Mouse (Mus musculus) forebrain, embryonic 15.5 days (tissue): ENCODE measurements at regions not wholly inside any gene's neighbourhood (a gene's known extent, or its start where the extent isn't known, plus 50 kb on each side); places are given as distances from the start of the nearest gene placed in this dataset.

ENCODE experiments used
- ATAC-seq: fragments of 200-750 bp; cut with Nextera tagmentation; replicated peaks from 2 replicates; pipeline ENCODE4 v1.8.0; 2017; ENCODE audit warnings: mild to moderate bottlenecking, moderate TSS enrichment, moderate library complexity
- H3K27ac ChIP-seq: fragments of 300-500 bp; sonication (generic); replicated peaks from 2 replicates; pipeline ENCODE4 v1.5.1; 2015; ENCODE audit warnings: mild to moderate bottlenecking, inconsistent platforms
- H3K27me3 ChIP-seq: fragments of 300-500 bp; sonication (generic); 2 replicates; pipeline ENCODE4 v1.6.1; 2015; ENCODE audit warnings: inconsistent platforms
- H3K36me3 ChIP-seq: fragments of 300-500 bp; sonication (generic); 2 replicates; pipeline ENCODE4 v1.6.1; 2015; ENCODE audit warnings: mild to moderate bottlenecking, inconsistent platforms
- H3K4me1 ChIP-seq: fragments of 300-500 bp; sonication (generic); 2 replicates; pipeline ENCODE4 v1.6.1; 2015; ENCODE audit warnings: inconsistent platforms
- H3K4me2 ChIP-seq: fragments of 300-500 bp; sonication (generic); replicated peaks from 2 replicates; pipeline ENCODE4 v1.6.1; 2015; ENCODE audit warnings: mild to moderate bottlenecking, inconsistent platforms
- H3K4me3 ChIP-seq: fragments of 300-500 bp; sonication (generic); 2 replicates; pipeline ENCODE4 v1.5.1; 2015; ENCODE audit warnings: mild to moderate bottlenecking, inconsistent platforms
- H3K9ac ChIP-seq: fragments of 300-500 bp; sonication (generic); replicated peaks from 2 replicates; pipeline ENCODE4 v1.6.1; 2015; ENCODE audit warnings: mild to moderate bottlenecking, inconsistent platforms
- H3K9me3 ChIP-seq: fragments of 300-500 bp; sonication (generic); 2 replicates; pipeline ENCODE4 v1.6.1; 2016; ENCODE audit warnings: inconsistent platforms
- WGBS: fragments of 180-500 bp; shearing (Covaris S2); methylation state at CpG from one replicate; pipeline ENCODE4 v1.1.7; 2015; ENCODE audit warnings: mixed read lengths; 5-methylcytosine and 5-hydroxymethylcytosine counted together

DNA sequence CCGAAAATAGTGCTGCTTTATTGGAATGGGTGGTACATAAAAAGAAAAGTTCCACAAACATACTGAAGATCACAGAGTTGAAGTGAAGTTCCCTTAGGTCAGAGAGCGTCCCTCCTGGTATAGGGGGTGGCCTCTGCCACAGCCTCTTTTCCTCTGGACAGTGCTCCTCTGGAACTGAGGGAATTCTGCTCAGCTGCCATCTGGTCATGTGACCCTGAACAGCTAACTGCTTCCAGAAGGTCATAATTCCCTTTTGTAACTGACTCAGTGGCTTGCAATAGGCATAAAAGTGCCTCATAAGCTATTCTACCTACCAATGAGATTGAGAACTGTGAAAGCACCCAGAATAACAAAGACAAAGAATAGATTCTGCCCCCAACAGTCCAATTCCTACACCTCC is 414.4 kb downstream of the Lrig3 start:
- Histone ChIP-seq H3K4me2 (no peak overlapping the region), H3K4me3 (no peak overlapping the region)
- 84% methylated on average over 2 of the region's 2 CpGs for WGBS

DNA sequence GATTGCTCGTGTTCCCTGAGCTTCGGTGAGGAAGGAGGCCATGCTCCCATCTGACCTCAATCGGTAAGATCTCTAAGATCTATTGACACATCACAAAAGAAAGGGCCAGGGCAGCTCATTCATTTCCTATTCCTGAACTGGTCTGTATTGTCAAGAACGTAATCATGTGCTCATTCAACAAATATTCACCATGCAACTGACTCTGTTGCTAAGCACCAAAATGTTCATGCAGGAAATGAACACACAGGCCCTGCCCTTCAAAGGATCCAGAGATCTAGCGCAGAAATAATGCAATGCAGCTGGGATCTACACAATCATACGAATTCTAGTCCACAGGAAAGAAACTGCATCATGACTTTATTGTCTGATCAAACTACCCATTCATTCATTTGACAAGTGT is 413.3 kb downstream of the Lrig3 start:
- H3K27ac ChIP-seq, result no peak overlapping the region
- no peak overlapping the region for H3K4me3 ChIP-seq
- H3K27me3 ChIP-seq, result no peaks in the 10 kb centered on the region
- no peaks in the 10 kb centered on the region for H3K36me3 ChIP-seq
- no peak overlapping the region for H3K9ac ChIP-seq
- 21% methylated on average over 6 of the region's 6 CpGs for WGBS
- no peaks in the 10 kb centered on the region for H3K9me3 ChIP-seq
- peaks cover 6% of the 10 kb centered on the region for H3K4me1 ChIP-seq
- no peak overlapping the region for H3K4me2 ChIP-seq
- ATAC-seq, result peak; percentile 43; the same call in 1 of the 2 replicates

More for the DNA sequence above, 414.4 kb downstream of the Lrig3 start:
- Histone ChIP-seq H3K4me1 (peaks cover 6% of the 10 kb centered on the region), H3K9me3 (no peaks in the 10 kb centered on the region), H3K9ac (no peak overlapping the region), H3K27ac (no peak overlapping the region), H3K27me3 (no peaks in the 10 kb centered on the region), H3K36me3 (no peaks in the 10 kb centered on the region)
- ATAC-seq, result no peak

DNA sequence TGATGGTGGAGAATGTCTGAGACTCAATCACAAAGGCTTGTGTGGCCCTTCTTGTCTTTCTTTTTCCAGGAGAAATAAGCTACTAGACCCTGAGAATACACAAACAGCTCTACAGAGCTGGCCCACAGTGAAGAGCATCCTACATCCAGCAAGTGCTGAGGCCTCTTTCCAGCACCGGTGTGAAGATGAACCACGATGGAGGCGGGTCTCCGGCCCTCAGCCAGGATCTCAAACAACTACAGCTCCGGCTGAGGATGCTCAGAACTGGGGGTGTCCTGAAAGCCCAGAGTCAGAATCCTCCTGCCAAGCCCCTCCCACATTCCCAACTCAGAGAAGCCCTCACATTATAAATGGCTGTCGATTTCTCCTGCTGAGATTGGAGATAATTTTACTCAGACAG is 407.9 kb downstream of the Lrig3 start:
- 60% methylated on average over 6 of the region's 6 CpGs for WGBS
- Histone ChIP-seq H3K27me3 (no peaks in the 10 kb centered on the region), H3K9me3 (no peaks in the 10 kb centered on the region), H3K4me3 (no peak overlapping the region), H3K27ac (no peak overlapping the region), H3K4me1 (0 out of 2 replicates have a peak, but pooled peaks cover 3% of the 10 kb centered on the region), H3K9ac (no peak overlapping the region), H3K36me3 (no peaks in the 10 kb centered on the region), H3K4me2 (no peak overlapping the region)
- ATAC-seq, result no peak

DNA sequence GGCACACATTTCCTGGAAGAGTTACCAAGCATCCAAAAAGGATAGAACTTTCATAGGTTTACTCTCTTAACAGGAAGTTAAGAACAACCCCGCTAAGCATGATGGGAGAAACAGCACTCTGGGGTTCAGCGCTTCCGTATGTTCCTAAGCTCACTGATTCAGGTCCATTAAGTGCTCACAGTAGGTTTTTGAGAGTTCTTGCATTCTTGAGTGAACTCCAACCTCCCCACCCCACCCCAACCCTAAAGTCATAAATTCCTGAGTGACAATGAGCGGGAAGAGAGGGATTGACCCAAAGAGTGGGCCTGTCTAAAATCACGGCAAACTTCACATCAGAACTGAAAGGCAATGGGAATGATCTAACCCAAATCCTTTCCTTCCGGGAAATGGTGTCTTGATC is 405.9 kb downstream of the Lrig3 start:
- H3K4me2 ChIP-seq, result no peak overlapping the region
- no peak overlapping the region for H3K4me3 ChIP-seq
- 95% methylated on average over 6 of the region's 6 CpGs for WGBS
- H3K27ac ChIP-seq, result no peak overlapping the region
- H3K36me3 ChIP-seq, result no peaks in the 10 kb centered on the region
- H3K4me1 ChIP-seq, result 0 out of 2 replicates have a peak, but pooled peaks cover 2% of the 10 kb centered on the region
- no peaks in the 10 kb centered on the region for H3K9me3 ChIP-seq
- H3K27me3 ChIP-seq, result no peaks in the 10 kb centered on the region
- ATAC-seq, result no peak
- no peak overlapping the region for H3K9ac ChIP-seq

DNA sequence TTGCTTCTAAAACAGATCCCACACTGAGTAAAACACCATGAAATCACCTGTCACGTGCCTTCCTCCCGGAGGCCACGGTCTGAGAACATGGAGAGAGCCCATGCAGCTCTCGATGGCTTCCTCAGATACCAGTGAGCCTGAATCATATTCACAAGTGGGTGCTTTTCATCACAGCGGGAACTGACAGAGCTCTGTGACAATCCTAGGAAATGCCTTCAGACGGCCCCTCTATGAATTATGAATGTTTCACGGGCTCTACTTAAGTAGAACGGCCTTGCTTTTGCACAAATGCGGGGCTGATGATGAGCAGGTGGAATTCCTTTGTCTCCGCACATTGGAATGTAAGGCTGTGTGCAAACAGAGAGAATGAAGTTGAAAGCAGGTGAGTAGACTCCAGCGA is 383.1 kb downstream of the Lrig3 start:
- no peak for ATAC-seq
- no peak overlapping the region for H3K4me3 ChIP-seq

DNA sequence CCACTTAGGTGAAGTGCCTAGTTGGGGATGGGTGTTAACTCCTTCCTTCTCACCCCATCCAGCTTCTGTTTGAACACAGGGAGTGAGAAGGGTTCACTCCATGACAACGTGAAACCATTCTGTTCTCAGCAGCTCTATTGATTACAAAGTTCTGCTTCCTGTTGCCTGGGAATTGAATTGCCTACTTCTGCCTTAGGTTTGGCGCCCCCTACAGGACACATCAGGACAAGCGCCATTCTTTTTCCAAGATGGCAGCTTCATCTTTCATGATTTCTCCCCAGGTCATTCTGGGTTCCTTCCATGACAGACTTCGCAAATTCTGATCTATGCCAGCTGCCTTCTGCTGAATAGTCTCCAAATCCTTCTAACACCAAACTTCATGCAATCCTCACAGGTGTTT is 371.5 kb downstream of the Lrig3 start:
- 75% methylated on average over 4 of the region's 4 CpGs for WGBS
- no peak for ATAC-seq
- Histone ChIP-seq H3K27me3 (no peaks in the 10 kb centered on the region), H3K9ac (no peak overlapping the region), H3K27ac (no peak overlapping the region), H3K4me3 (no peak overlapping the region), H3K4me2 (no peak overlapping the region), H3K36me3 (no peaks in the 10 kb centered on the region), H3K4me1 (no peaks in the 10 kb centered on the region), H3K9me3 (no peaks in the 10 kb centered on the region)

More for the DNA sequence above, 383.1 kb downstream of the Lrig3 start:
- no peak overlapping the region for H3K27ac ChIP-seq
- H3K9me3 ChIP-seq, result no peaks in the 10 kb centered on the region
- H3K27me3 ChIP-seq, result no peaks in the 10 kb centered on the region
- H3K9ac ChIP-seq, result no peak overlapping the region
- no peak overlapping the region for H3K4me2 ChIP-seq
- WGBS, result 69% methylated on average over 11 of the region's 11 CpGs
- H3K4me1 ChIP-seq, result no peaks in the 10 kb centered on the region
- H3K36me3 ChIP-seq, result no peaks in the 10 kb centered on the region

DNA sequence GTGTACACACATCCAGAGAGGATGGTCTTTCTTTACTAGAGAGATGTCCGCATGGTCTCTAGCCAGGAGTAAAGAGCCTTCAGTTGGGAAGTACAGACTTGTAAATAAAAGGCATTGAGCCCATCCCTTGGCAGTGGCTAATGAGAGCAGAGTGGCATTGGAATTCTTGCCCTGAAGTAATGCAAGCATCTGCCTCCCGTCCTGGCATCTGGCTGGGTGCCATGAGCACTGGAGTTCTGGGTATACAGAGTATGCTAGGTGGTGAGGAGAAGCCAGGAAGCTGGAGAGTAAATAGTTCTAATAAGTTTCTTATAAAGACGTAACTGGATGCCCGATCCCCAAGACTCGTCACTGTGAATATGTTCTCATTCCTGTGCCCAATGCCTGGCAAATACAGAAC is 367.8 kb downstream of the Lrig3 start:
- WGBS, result 61% methylated on average over 5 of the region's 5 CpGs
- no peaks in the 10 kb centered on the region for H3K9me3 ChIP-seq
- H3K9ac ChIP-seq, result no peak overlapping the region
- H3K27me3 ChIP-seq, result no peaks in the 10 kb centered on the region
- no peak for ATAC-seq
- H3K27ac ChIP-seq, result no peak overlapping the region
- H3K4me2 ChIP-seq, result no peak overlapping the region
- H3K36me3 ChIP-seq, result no peaks in the 10 kb centered on the region
- peaks cover 7% of the 10 kb centered on the region; the same call in 1 of the 2 replicates for H3K4me1 ChIP-seq
- H3K4me3 ChIP-seq, result no peak overlapping the region

DNA sequence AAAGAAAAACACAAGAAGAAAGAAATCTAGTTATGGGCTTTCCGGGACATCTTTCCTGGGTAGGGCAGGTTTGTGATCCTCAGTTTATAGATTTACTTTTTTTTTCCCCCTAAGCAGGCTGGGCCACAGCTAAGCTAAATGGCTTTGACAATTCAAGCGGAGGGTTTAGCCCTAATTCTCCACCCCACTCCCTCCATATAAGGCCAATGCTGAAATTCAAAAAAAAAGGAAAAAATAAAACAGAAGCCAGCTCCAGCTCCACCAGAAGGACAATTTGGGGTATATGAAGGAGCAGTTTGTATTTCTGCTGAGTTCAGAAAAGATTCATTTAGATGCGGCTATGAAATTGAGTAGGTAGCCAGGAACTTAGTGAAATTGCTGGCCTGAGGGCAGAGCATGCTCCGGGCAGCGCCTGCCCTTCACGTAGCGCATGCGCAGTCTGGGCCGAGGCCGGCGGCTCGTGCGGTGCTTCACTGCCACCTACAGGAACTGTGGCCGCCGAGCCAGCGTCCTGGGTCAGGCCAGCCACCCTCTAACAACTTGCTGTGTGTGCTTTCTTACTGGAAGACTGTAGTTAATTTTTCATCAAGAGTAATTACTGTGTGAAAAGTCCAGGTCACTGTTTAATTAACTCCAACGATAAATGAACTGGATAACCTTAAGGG is 364.5 kb downstream of the Lrig3 start:
- no peaks in the 10 kb centered on the region for H3K27me3 ChIP-seq
- whole genome bisulfite sequencing, result 6% methylated on average over 17 of the region's 17 CpGs
- ATAC-seq, result peak; percentile 97
- H3K27ac ChIP-seq, result no peak overlapping the region
- peak overlapping the region; percentile 40 for H3K4me2 ChIP-seq
- peaks cover 7% of the 10 kb centered on the region; the same call in 1 of the 2 replicates for H3K4me1 ChIP-seq
- H3K4me3 ChIP-seq, result peak overlapping the region; percentile 22
- no peaks in the 10 kb centered on the region for H3K9me3 ChIP-seq
- H3K9ac ChIP-seq, result no peak overlapping the region
- no peaks in the 10 kb centered on the region for H3K36me3 ChIP-seq

DNA sequence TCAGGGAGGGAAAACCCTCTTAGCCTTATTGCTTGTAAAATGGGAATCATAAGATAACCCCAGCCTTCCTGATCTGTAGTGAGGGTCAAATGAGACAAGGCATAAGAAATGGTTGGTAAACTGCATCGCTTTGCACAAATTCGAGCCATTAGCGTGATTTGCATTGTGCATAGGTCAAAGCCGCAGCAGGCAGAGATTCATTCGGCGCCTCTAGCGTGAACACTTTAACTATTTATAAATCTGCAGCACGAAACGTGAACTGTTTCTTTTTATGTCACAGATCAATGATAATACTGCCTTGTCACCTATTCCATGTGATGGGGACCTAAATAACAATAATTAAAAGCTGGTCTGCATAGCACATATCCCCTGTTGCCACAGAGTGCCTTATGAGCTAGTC is 354.9 kb downstream of the Lrig3 start:
- Histone ChIP-seq H3K4me2 (no peak overlapping the region), H3K9me3 (no peaks in the 10 kb centered on the region), H3K27ac (no peak overlapping the region), H3K4me1 (no peaks in the 10 kb centered on the region), H3K9ac (no peak overlapping the region), H3K4me3 (no peak overlapping the region), H3K36me3 (no peaks in the 10 kb centered on the region), H3K27me3 (no peaks in the 10 kb centered on the region)
- 83% methylated on average over 9 of the region's 9 CpGs for WGBS
- no peak for ATAC-seq

DNA sequence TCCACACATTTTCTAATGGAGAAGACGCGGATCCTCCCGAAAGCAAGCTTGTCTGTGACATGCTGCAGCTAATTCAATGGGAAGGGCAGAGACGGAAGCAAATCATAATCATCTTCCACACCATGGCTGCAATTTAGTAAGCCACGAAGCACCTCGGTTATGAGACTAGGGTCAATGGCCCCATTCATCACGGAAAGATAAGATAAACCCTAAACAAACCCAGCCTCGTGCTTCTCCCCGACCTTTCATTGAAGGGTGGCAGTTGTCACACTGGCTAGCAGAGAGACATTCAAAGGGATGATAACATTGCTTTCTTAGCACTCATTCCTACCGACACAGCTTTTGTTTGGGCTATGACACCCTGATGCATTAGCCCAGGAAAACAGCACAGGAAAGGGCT is 353.8 kb downstream of the Lrig3 start:
- H3K4me2 ChIP-seq, result no peak overlapping the region
- H3K9me3 ChIP-seq, result no peaks in the 10 kb centered on the region
- H3K4me3 ChIP-seq, result no peak overlapping the region
- H3K9ac ChIP-seq, result no peak overlapping the region
- no peak overlapping the region for H3K27ac ChIP-seq
- 82% methylated on average over 10 of the region's 10 CpGs for WGBS
- H3K36me3 ChIP-seq, result no peaks in the 10 kb centered on the region
- H3K27me3 ChIP-seq, result no peaks in the 10 kb centered on the region
- ATAC-seq, result no peak
- H3K4me1 ChIP-seq, result no peaks in the 10 kb centered on the region

DNA sequence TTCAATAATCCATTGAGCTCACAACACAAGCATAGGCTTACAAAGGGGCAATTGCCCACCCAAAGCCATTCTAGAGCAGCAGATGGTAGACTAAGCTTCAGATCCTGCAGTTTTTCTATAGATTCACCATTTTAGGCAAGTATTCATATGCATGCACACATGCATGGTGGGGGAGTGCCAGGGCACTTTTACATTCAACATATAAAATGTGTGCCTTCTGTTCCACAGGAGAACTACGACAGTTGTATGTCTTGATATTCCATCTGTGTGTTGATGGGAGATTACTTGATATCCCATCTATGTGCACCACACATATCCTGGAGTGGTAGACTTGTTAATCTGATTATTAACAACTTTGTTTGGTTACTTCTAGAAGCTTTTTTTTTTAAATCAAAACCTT is 334.0 kb downstream of the Lrig3 start:
- H3K36me3 ChIP-seq, result no peaks in the 10 kb centered on the region
- no peak overlapping the region for H3K9ac ChIP-seq
- H3K4me1 ChIP-seq, result no peaks in the 10 kb centered on the region
- H3K27me3 ChIP-seq, result no peaks in the 10 kb centered on the region
- H3K4me2 ChIP-seq, result no peak overlapping the region
- ATAC-seq, result peak; percentile 70; the same call in 1 of the 2 replicates
- H3K9me3 ChIP-seq, result no peaks in the 10 kb centered on the region
- H3K27ac ChIP-seq, result no peak overlapping the region
- WGBS, result 78% methylated on average over 1 of the region's 1 CpGs
- no peak overlapping the region for H3K4me3 ChIP-seq

DNA sequence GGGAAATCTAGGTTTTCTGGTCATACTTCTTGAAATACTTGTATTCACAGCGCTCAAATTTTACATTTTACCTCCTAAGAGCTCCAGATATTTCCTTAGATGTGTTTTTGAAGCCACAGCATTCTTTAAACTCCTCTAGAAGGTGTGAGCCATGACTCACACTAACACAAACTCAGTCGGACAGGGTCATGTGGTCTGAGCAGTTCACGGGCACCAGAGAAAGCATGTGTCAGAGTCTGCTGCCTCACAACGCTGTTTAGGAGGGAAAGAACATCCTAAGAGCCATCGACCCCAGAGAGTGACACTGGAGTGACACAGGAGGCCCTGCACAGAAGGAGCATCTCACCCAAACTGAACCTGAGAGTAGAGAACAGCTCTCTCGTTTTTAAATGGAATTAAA is 332.2 kb downstream of the Lrig3 start:
- no peak overlapping the region for H3K4me2 ChIP-seq
- no peak overlapping the region for H3K4me3 ChIP-seq
- H3K27me3 ChIP-seq, result no peaks in the 10 kb centered on the region
- H3K9me3 ChIP-seq, result no peaks in the 10 kb centered on the region
- H3K36me3 ChIP-seq, result no peaks in the 10 kb centered on the region
- no peak for ATAC-seq
- no peaks in the 10 kb centered on the region for H3K4me1 ChIP-seq
- no peak overlapping the region for H3K9ac ChIP-seq
- H3K27ac ChIP-seq, result no peak overlapping the region
- 88% methylated on average over 6 of the region's 6 CpGs for WGBS

DNA sequence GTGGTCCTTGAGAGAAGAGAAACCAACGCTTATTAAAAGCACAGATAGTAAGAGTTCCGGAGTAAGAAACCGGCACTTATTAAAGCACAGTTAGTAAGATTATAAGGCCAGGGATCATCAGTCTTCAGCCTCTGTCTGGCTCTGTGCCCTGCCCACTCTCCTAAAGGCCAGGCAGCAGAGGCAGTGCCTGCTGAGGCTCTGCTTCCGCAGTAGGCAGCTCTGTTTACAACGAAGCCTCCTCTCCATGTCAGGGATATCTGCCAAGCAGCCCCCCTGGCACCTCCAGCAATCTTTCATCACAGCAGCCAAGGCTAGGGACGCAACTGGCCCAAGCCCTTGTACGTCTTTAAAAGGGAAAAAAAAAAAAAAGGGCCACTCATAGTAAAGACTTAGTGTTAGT is 329.9 kb downstream of the Lrig3 start:
- no peak overlapping the region for H3K27ac ChIP-seq
- H3K4me3 ChIP-seq, result no peak overlapping the region
- 67% methylated on average over 7 of the region's 7 CpGs for WGBS
- H3K36me3 ChIP-seq, result no peaks in the 10 kb centered on the region
- H3K4me1 ChIP-seq, result no peaks in the 10 kb centered on the region
- H3K4me2 ChIP-seq, result no peak overlapping the region
- H3K27me3 ChIP-seq, result no peaks in the 10 kb centered on the region
- ATAC-seq, result no peak
- H3K9me3 ChIP-seq, result no peaks in the 10 kb centered on the region
- no peak overlapping the region for H3K9ac ChIP-seq
